Mouse (Mus musculus) myocyte (in vitro differentiated cells): Measurements from ENCODE around the gene Afg1l. TPM values are rescaled to one million over a fixed set of nuclear protein-coding genes. Genes with fewer than 3 reads are reported as not detected.

ENCODE experiments used
- H3K27me3 ChIP-seq: one replicate; pipeline ENCODE4 v1.6.1; 2011; ENCODE audit not compliant: control insufficient read depth, insufficient read depth, insufficient read length
- H3K36me3 ChIP-seq: one replicate; pipeline ENCODE4 v1.6.1; 2011; ENCODE audit not compliant: control insufficient read depth, insufficient read depth
- H3K4me2 ChIP-seq: one replicate; pipeline ENCODE4 v1.6.1; 2011; ENCODE audit warnings: low read depth, control low read depth
- H3K4me3 ChIP-seq: one replicate; pipeline ENCODE4 v1.5.1; 2011; ENCODE audit warnings: mild to moderate bottlenecking, control low read depth, moderate library complexity
- H3K79me2 ChIP-seq: one replicate; pipeline ENCODE4 v1.6.1; 2011; ENCODE audit not compliant: control insufficient read depth, insufficient read depth
- H3ac ChIP-seq: one replicate; pipeline ENCODE4 v1.6.1; 2011; ENCODE audit not compliant: control insufficient read depth, insufficient read length
- CEBPB ChIP-seq: IDR thresholded peaks from 2 replicates; pipeline ENCODE4 v1.6.1; 2011; ENCODE audit warnings: mild to moderate bottlenecking, moderate library complexity; ENCODE audit not compliant: poor library complexity, insufficient read depth, severe bottlenecking
- E2F4 ChIP-seq: IDR thresholded peaks from one replicate; pipeline ENCODE4 v1.6.1; 2011; ENCODE audit warnings: mild to moderate bottlenecking, control low read depth, moderate library complexity; ENCODE audit not compliant: insufficient read depth
- MAX ChIP-seq: IDR thresholded peaks from one replicate; pipeline ENCODE4 v1.6.1; 2011; ENCODE audit warnings: low read depth, mild to moderate bottlenecking, control low read depth
- MYOD1 ChIP-seq, 3 experiments: IDR thresholded peaks; one replicate each; pipeline ENCODE4 v1.6.1; 2011; ENCODE audit warnings: control low read depth in 2 of 3, low read depth in 2 of 3, mild to moderate bottlenecking in 2 of 3, moderate library complexity in 1 of 3; ENCODE audit not compliant: insufficient read length in 2 of 3, control insufficient read depth in 1 of 3
- MYOG ChIP-seq, 3 experiments: IDR thresholded peaks; one replicate each; pipeline ENCODE4 v1.6.1; 2011; ENCODE audit warnings: control low read depth in 2 of 3, low read depth in 2 of 3, mild to moderate bottlenecking in 2 of 3; ENCODE audit not compliant: insufficient read length in 2 of 3, control insufficient read depth in 1 of 3, insufficient read depth in 1 of 3
- POLR2A ChIP-seq: IDR thresholded peaks from one replicate; pipeline ENCODE4 v1.6.1; 2011; ENCODE audit warnings: low read depth, mild to moderate bottlenecking, control low read depth, moderate library complexity; ENCODE audit not compliant: insufficient read length
- POLR2AphosphoS2 ChIP-seq: IDR thresholded peaks from one replicate; pipeline ENCODE4 v1.6.1; 2011; ENCODE audit warnings: low read depth, control low read depth; ENCODE audit not compliant: insufficient read length
- REST ChIP-seq: IDR thresholded peaks from one replicate; pipeline ENCODE4 v1.6.1; 2011; ENCODE audit warnings: mild to moderate bottlenecking, control low read depth, moderate library complexity; ENCODE audit not compliant: insufficient read depth, insufficient read length
- SRF ChIP-seq: IDR thresholded peaks from one replicate; pipeline ENCODE4 v1.6.1; 2011; ENCODE audit warnings: low read depth; ENCODE audit not compliant: control insufficient read depth, insufficient read length
- TCF12 ChIP-seq: IDR thresholded peaks from one replicate; pipeline ENCODE4 v1.6.1; 2011; ENCODE audit warnings: mild to moderate bottlenecking, control low read depth; ENCODE audit not compliant: poor library complexity, insufficient read depth, severe bottlenecking
- TCF3 ChIP-seq: IDR thresholded peaks from one replicate; pipeline ENCODE4 v1.6.1; 2011; ENCODE audit warnings: low read depth, control low read depth; ENCODE audit not compliant: insufficient read length
- USF1 ChIP-seq: IDR thresholded peaks from one replicate; pipeline ENCODE4 v1.6.1; 2011; ENCODE audit warnings: low read depth, mild to moderate bottlenecking, control low read depth, moderate library complexity
- polyA plus RNA-seq: library from polyadenylated mRNA; unstranded; fragments of >200 nt; fragmentation: generic; extraction: Trizol; gene quantifications from one replicate; pipeline ENCODE4 v1.2.1, GENCODE M21; 2012; ENCODE audit warnings: missing spikeins

Gene Afg1l
- polyA plus RNA-seq, 1 experiment = 6.5 TPM

DNA sequence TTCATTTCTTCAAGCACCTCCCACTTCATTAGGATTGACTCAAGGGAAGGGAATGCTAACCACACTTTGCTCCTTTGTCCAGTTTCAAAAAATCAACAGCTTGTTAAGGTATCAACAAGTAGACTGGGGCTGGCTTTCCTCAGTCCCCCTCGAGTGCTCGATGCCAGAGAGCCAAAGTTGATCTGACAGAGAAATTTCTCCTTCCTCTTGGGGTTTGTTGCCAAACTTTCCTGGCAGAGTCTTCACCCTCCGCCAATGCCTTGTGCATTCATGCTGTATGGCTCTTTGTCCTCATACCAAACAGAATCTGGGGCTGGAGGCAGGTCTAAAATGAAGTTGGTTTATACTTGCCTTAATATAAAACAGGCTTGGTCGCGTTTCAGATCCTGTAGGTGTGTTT, 131.2 kb downstream of the Afg1l start:
- Histone ChIP-seq H3ac (no peak overlapping the region), H3K79me2 (no peaks in the 10 kb centered on the region), H3K4me2 (no peak overlapping the region), H3K36me3 (no peaks in the 10 kb centered on the region), H3K4me3 (no peak overlapping the region), H3K27me3 (no peaks in the 10 kb centered on the region)
- TF ChIP-seq MAX (no peak), POLR2AphosphoS2 (no peak), TCF3 (no peak), MYOG (IDR thresholded peaks at IDR 0.05; ENCODE audit: control insufficient read depth in 1 of 3, insufficient read depth in 1 of 3, insufficient read length in 2 of 3, low read depth in 2 of 3) (no peak), SRF (no peak), REST (no peak), CEBPB (no peak), MYOD1 (IDR thresholded peaks at IDR 0.05; ENCODE audit: control insufficient read depth in 1 of 3, insufficient read length in 2 of 3, low read depth in 2 of 3) (no peak), E2F4 (no peak), POLR2A (no peak), USF1 (no peak)

GRCm38 (mm10) chr10:42346179-42346877, 132.0 kb downstream of the Afg1l start:
- Histone ChIP-seq H3K79me2 (no peaks in the 10 kb centered on the region), H3K27me3 (no peaks in the 10 kb centered on the region), H3K36me3 (no peaks in the 10 kb centered on the region), H3K4me2 (no peak overlapping the region), H3ac (no peak overlapping the region), H3K4me3 (no peak overlapping the region)
- no peak for TF ChIP-seq REST
- TF ChIP-seq MAX = no peak
- no peak for TF ChIP-seq TCF3
- no peak for TF ChIP-seq MYOD1 (IDR thresholded peaks at IDR 0.05; ENCODE audit: control insufficient read depth in 1 of 3, insufficient read length in 2 of 3, low read depth in 2 of 3)
- TF ChIP-seq TCF12 = no peak
- no peak for TF ChIP-seq E2F4
- TF ChIP-seq MYOG (IDR thresholded peaks at IDR 0.05; ENCODE audit: control insufficient read depth in 1 of 3, insufficient read depth in 1 of 3, insufficient read length in 2 of 3, low read depth in 2 of 3) = no peak
- TF ChIP-seq POLR2AphosphoS2 = no peak
- no peak for TF ChIP-seq SRF
- no peak for TF ChIP-seq CEBPB
- no peak for TF ChIP-seq POLR2A
- no peak for TF ChIP-seq USF1

DNA sequence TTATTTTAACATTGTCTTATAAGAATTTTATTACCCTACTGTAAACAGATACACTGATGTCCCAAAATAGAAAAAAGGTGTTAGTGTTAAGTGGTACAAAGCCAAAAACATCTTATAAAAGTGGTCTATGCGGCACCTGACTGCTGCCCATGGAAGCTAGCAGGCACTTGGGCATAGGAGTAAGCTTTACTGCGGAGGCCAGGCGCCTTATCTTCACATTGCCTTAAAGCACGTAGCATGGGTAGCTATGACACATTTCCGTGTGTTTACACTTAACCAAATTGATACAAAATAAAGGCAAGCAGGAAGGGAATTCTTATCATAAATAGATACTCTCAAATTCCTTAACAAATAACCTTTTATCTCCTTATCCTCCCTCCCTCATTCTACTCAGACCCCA, 135.7 kb downstream of the Afg1l start:
- no peak overlapping the region for H3ac ChIP-seq
- no peak overlapping the region for H3K4me3 ChIP-seq
- H3K36me3 ChIP-seq = no peaks in the 10 kb centered on the region
- no peaks in the 10 kb centered on the region for H3K79me2 ChIP-seq
- no peak for TF ChIP-seq MAX
- H3K4me2 ChIP-seq = no peak overlapping the region
- H3K27me3 ChIP-seq = no peaks in the 10 kb centered on the region

DNA sequence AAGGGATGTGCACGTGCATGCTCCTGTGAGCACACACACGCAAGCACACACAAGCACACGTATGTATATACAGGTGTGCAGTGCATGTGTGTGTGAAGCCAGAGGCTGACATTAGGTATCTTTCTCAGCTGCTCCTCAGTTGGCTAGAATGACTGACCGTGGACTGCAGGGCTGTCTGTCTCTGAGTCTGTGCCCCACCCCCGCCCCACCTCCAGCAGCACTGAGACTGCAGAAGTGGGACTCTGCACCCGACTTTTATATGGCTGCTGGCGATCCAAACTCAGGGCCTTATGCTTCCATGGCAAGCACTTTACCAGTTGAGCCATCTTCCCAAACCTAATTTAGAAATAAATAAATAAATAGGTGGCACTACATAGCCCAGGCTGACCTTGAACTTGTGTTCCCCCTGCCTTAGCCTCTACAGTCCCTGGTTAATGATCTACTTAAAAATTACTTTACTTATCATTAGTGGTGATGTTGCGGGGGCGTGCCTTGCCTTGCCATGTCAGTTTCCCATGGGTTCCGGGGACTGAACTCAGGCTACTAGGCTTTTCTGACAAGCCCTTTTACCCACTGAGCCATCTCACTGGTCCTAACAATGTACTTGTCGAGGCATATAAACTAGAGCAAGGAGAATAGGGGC, 136.4 kb downstream of the Afg1l start:
- H3K27me3 ChIP-seq = no peaks in the 10 kb centered on the region
- H3ac ChIP-seq = no peak overlapping the region
- H3K79me2 ChIP-seq = no peaks in the 10 kb centered on the region
- H3K4me3 ChIP-seq = no peak overlapping the region
- no peaks in the 10 kb centered on the region for H3K36me3 ChIP-seq
- no peak overlapping the region for H3K4me2 ChIP-seq
- no peak for TF ChIP-seq E2F4

DNA sequence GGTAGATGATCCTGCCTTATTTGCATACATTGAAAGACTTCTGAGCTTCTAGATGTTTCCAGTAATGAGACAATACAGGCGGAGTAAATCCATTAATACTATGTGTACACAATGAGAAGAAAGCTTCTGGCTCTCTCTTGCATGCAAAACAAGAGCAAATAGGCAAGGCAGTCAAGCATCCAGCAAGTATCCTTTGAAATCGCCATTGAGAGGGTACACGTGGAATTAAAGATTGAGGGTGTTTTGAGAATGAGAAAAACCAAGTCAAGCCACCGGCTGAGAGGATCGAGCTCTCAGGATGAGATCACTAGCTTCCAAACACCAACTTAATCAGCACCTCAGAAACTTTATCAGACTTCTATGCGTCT, 138.0 kb downstream of the Afg1l start:
- H3K79me2 ChIP-seq = no peaks in the 10 kb centered on the region
- no peak overlapping the region for H3K4me3 ChIP-seq
- no peaks in the 10 kb centered on the region for H3K27me3 ChIP-seq
- TF ChIP-seq MYOG (IDR thresholded peaks at IDR 0.05; ENCODE audit: control insufficient read depth in 1 of 3, insufficient read depth in 1 of 3, insufficient read length in 2 of 3, low read depth in 2 of 3) = no peak
- TF ChIP-seq MAX = no peak
- TF ChIP-seq SRF = no peak
- peaks cover 4% of the 10 kb centered on the region for H3K36me3 ChIP-seq
- H3ac ChIP-seq = no peak overlapping the region
- H3K4me2 ChIP-seq = no peak overlapping the region
